In the genomic region with DNA sequence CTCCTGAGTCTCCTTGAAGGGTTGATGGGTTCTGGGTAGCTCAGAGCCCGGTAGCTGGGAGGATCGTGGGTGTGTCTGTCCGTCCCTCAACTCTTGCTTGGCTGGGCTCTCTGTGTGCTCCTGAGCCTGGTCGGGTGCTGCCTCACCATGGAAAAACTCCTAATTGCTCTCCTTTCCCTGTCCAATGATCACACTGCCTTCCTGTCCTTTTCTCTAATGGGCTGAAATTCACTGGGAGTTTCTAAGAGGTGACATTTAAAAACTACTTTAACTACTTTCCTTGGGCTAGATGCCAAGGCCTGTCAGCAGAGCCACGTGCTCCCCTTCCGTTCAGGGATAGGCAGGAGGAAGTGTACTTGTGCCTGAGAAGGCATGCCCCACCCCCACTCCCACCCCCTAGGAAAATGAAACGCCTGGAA, we compare ENCODE assay signal across 7 mouse cellular contexts. TPM values are rescaled to one million over a fixed set of nuclear protein-coding genes. Genes with fewer than 3 reads are reported as not detected.
DNase-seq lines count a peak whose midpoint lies in the region; ATAC-seq and TF ChIP-seq lines count a peak whose summit lies in the region.

No protein-coding gene starts in this region.

- peak overlapping the region; percentile 70 for H3K4me2 ChIP-seq in heart, embryonic 16.5 days (ENCODE audit: low read depth, low read length)
- H3K4me2 ChIP-seq in midbrain, embryonic 11.5 days, result peak overlapping the region; percentile 98; the same call in 1 of the 2 replicates

- no peaks in the 10 kb centered on the region; the same call in 1 of the 2 replicates for H3K27me3 ChIP-seq in heart, embryonic 16.5 days (ENCODE audit: control insufficient read depth, insufficient read depth, low read length)
- H3K27me3 ChIP-seq in midbrain, embryonic 11.5 days (ENCODE audit: control insufficient read depth, insufficient read depth, low read length), result peaks cover 20% of the 10 kb centered on the region

- peak overlapping the region; percentile 71 for H3K27ac ChIP-seq in heart, embryonic 16.5 days (ENCODE audit: low read length)
- H3K27ac ChIP-seq in midbrain, embryonic 11.5 days (ENCODE audit: low read depth, low read length), result no peak overlapping the region
- no peak overlapping the region for H3K27ac ChIP-seq in left cerebral cortex, adult 2 months

- intact Hi-C loops in left cerebral cortex, adult 2 months (cut with DNase I), result loop anchor here (2.0 kb wide), 1 partner anchor 43 kb away; no protein-coding TSS in a partner anchor

- peak; percentile 67 for DNase-seq in R1 (ENCODE audit: low read depth, low spot score)
- DNase-seq in brain, adult 2 months (ENCODE audit: low read depth, low spot score), result peak; percentile 35
- peak; percentile 79 for DNase-seq in kidney, postnatal 10 days
- DNase-seq in midbrain, embryonic 11.5 days (ENCODE audit: low spot score, missing footprints), result no peak
- DNase-seq in thymus, postnatal 10 days (ENCODE audit: low spot score in 2 of 2), result no peak
- no peak for DNase-seq in left cerebral cortex, adult 2 months (ENCODE audit: extremely low spot score in 1 of 2, low spot score in 2 of 2)

- H3K9me3 ChIP-seq in heart, embryonic 16.5 days (replicated peaks; ENCODE audit: control insufficient read depth, low read length), result no peaks in the 10 kb centered on the region
- no peaks in the 10 kb centered on the region for H3K9me3 ChIP-seq in midbrain, embryonic 11.5 days (ENCODE audit: control insufficient read depth, low read length)

- H3K9ac ChIP-seq in heart, embryonic 16.5 days (ENCODE audit: low read length), result peak overlapping the region; percentile 63
- H3K9ac ChIP-seq in midbrain, embryonic 11.5 days (ENCODE audit: low read length), result no peak overlapping the region

- H3K4me3 ChIP-seq in heart, embryonic 16.5 days (ENCODE audit: low read length), result peak overlapping the region; percentile 63
- no peak overlapping the region; the same call in 1 of the 2 replicates for H3K4me3 ChIP-seq in midbrain, embryonic 11.5 days (ENCODE audit: low read depth, low read length)
- no peak overlapping the region for H3K4me3 ChIP-seq in left cerebral cortex, adult 2 months

- peak; percentile 30; the same call in 1 of the 2 replicates for ATAC-seq in heart, embryonic 16.5 days (replicated peaks; ENCODE audit: extremely low read depth, insufficient read depth, low FRiP score)
- ATAC-seq in midbrain, embryonic 11.5 days (ENCODE audit: low FRiP score), result no peak

- peaks cover 27% of the 10 kb centered on the region for H3K4me1 ChIP-seq in heart, embryonic 16.5 days (ENCODE audit: control insufficient read depth, insufficient read depth, low read length)
- H3K4me1 ChIP-seq in midbrain, embryonic 11.5 days (ENCODE audit: control insufficient read depth, insufficient read depth, low read length), result peaks cover 10% of the 10 kb centered on the region

- 5% methylated on average over 7 of the region's 7 CpGs for whole genome bisulfite sequencing in heart, embryonic 16.5 days
- WGBS in midbrain, embryonic 11.5 days, result 29% methylated on average over 7 of the region's 7 CpGs

- no peaks in the 10 kb centered on the region for H3K36me3 ChIP-seq in heart, embryonic 16.5 days (ENCODE audit: control insufficient read depth, insufficient read depth)
- no peaks in the 10 kb centered on the region for H3K36me3 ChIP-seq in midbrain, embryonic 11.5 days (ENCODE audit: control insufficient read depth, insufficient read depth, low read length)

- no peak; the same call in none of the 2 replicates for TF ChIP-seq CTCF in left cerebral cortex, adult 2 months (IDR thresholded peaks at IDR 0.05)

RNA-seq across cellular contexts. Expression of a gene that starts 10.9 kb away (rescaled TPM):
- polyA plus RNA-seq in heart, embryonic 16.5 days (2015; fragmentation: Nextera tagmentation; extraction: Ambion mirVana), result 10.0 and 10.5 TPM in 2 replicates
- polyA plus RNA-seq in midbrain, embryonic 11.5 days (2014; fragmentation: Nextera tagmentation; extraction: Ambion mirVana), result 5.8 and 6.6 TPM in 2 replicates
- total RNA-seq in left cerebral cortex, adult 2 months (2021), result 10 to 100 TPM in 1 of 2 experiments, 1 to 10 TPM in 1; 9.4 to 12.0 TPM

RNA-seq across cellular contexts. Expression of a gene that starts 20.3 kb away (rescaled TPM):
- polyA plus RNA-seq in heart, embryonic 16.5 days (2015; fragmentation: Nextera tagmentation; extraction: Ambion mirVana), result 3.5 and 4.0 TPM in 2 replicates
- 0.63 and 1.7 TPM in 2 replicates for polyA plus RNA-seq in midbrain, embryonic 11.5 days (2014; fragmentation: Nextera tagmentation; extraction: Ambion mirVana)
- total RNA-seq in left cerebral cortex, adult 2 months (2021), result 10 to 100 TPM; 14.5 to 19.8 TPM

Comparison
In these comparisons a context has a peak if more than half of its experiments do, and no peak if none do; other contexts are left out.
1. DNase-seq: peak in R1 (single experiment), brain, adult 2 months (single experiment) and kidney, postnatal 10 days (single experiment); none in midbrain, embryonic 11.5 days (single experiment), thymus, postnatal 10 days (0 of 2) and left cerebral cortex, adult 2 months (0 of 2).